Mouse (Mus musculus): Measurements from ENCODE around the gene Prickle4.
"Not testable (repeated sequence)": the region's sequence is repeated elsewhere in the genome, so short reads cannot be mapped to it uniquely, and the experiment has no call there.

Prickle4 gene

DNA sequence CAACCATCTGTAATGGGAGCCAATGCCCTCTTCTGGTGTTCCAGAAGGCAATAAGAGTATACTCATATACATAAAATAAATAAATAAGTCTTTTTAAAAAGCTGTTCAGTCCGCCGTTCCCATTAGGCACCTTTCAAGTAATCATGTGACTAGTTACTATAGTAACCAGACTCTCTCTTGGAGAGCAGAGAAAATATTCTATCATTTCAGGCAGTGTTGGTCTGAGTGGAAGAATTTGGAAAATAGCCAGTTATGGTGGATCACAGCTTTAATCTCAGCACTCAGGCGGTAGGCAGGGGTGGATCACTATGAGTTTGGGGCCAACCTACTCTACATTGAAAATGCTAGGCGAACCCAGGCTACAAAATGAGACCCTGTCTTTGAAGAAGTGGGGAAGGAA, 25.4 kb downstream of the Prickle4 start:
- DNase-seq (ENCODE audit: low spot score in 2 of 2) = no peak

DNA sequence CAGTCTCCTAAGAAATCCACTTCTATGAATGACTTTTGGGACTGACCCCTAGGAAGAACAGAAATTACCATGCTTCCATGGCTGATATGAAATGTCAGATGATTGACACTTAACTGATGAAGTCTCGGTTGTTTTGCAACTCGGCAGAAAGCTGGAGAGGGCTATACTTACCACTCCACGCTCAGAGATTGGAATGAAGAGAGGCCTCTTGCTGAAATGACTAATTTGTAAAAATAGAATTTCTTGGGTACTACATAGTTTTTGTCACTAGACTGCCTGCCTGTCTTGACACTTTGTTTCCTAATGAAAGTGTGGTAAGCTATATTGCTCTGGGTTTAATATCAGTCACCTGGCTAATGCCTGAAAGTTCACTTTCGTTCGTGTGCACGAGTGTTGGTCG, 30.1 kb downstream of the Prickle4 start:
- DNase-seq (ENCODE audit: low spot score in 2 of 2) = no peak

DNA sequence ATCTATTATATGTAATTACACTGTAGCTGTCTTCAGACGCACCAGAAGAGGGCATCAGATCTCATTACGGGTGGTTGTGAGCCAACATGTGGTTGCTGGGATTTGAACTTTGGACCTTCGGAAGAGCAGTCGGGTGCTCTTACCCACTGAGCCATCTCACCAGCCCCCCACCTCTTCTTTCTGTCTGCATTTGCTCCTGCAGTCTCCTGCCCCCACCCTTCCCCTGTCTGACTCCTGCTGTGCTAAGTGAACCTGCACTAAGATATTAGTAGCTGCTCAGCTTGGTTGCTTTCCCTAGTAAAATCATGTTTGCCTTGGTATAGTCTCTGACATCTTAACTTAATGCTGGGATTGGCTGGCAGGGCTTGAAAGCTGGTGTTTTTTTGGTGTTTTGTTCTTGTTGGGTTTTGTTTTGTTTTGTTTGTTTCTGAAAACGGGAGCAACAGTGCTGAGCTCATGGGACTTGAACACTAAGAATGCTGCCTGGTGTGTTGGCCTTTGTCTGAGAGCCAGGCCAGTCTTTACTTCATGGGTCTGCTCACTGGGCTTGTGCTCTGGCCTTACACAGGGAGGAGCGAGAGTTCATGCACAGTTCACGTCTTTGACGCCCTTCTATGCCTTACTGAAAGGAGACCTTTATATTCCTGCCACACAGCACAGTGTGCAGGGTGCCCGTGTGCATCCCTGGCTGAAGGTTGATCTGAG, 31.4 kb downstream of the Prickle4 start:
- DNase-seq (ENCODE audit: low spot score in 2 of 2) = no peak

DNA sequence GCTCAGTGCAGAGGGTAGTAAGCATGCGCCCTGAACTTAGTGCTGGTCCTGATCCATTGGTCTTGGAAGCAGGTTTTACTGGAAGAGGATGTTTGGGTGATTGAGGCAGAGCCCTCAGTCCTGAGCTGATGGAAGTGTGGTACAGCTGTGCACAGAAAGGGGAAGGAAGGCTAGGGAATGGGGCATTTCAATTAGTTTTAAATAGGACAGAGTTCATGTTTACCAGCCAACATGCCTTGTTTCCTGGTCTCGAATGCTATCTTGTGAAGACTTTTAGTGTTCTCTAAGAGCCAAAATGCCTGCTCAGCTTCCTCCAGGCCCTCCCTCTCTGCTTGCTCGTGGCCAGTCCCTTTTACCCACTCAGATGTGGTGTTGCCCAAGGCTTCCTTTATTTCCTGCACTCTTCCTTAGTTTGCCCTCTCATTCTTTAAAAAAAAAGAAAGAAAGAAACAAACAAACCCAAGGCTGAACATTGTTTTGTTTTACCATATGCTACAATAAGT, 35.7 kb downstream of the Prickle4 start:
- no peak for DNase-seq (ENCODE audit: low spot score in 2 of 2)

DNA sequence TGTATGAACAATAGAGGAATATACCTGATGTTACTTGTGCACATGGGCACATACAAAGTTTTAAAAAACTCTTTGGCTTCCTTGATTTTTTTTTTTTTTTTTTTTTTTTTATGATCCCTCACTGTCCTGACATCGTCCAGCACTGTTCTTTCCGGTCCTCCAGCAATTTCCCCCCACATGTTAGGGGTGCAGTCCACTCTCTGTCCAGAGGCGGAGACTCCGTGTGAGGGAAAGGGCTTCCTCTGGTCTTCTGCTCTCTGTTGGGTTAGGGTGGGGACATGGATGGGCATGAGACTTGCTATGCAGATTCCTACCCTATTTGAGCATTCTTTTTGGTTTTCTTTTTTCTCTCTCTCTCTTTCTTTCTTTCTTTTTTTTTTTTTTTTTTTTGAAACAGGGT, 36.6 kb downstream of the Prickle4 start:
- DNase-seq (ENCODE audit: low spot score in 2 of 2) = no peak

DNA sequence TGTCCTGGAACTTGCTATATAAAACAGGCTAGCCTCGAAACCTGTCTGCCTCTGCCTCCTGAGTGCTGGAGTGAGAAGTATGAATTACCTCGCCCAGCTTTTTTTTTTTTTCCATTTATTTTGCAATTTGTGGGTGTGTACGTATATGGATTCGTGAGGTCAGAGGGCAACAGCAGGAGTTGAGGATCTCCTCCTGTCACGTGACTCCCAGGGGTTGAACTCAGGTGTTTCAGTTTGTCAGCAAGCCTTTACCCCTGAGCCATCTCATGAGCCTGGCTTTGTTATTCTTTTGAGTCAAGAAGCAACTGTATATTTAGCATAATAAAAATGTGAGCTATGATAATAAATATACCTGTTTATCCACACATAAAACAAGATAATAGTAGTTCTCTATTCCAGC, 38.8 kb downstream of the Prickle4 start:
- no peak for DNase-seq (ENCODE audit: low spot score in 2 of 2)

DNA sequence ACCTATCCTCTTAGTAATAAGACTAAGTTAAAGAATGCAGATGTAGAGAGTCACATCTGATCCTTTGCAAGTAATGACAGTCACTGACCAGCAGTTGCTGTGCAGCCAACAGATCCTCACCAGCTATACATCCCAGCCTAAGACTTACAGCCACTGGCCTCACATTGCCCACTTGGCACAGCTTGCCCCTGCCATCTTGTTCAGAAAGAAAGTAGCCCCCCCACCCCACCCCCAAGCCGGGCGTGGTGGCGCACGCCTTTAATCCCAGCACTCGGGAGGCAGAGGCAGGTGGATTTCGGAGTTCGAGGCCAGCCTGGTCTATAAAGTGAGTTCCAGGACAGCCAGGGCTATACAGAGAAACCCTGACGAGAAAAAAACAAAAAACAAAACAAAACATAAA, 40.2 kb downstream of the Prickle4 start:
- not testable (repeated sequence) for DNase-seq (ENCODE audit: low spot score in 2 of 2)

DNA sequence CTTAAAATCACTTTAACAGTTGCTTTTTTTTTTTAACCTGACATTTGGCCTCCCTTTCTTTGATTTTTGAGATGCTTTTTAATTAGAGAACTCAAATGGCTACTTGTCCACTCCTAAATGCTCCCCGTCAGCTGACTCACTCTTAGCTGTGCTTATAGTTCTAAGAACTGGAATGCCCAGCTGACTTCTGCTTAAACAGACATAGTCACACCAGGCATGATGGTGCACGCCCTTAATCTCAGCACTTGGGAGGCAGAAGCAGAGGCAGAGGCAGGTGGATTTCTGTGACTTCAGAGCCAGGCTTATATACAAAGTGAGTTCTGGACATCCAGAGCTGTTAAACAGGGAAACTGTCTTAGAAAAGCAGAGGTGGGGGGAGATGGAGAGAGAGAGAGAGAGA, 42.6 kb downstream of the Prickle4 start:
- no peak for DNase-seq (ENCODE audit: low spot score in 2 of 2)

DNA sequence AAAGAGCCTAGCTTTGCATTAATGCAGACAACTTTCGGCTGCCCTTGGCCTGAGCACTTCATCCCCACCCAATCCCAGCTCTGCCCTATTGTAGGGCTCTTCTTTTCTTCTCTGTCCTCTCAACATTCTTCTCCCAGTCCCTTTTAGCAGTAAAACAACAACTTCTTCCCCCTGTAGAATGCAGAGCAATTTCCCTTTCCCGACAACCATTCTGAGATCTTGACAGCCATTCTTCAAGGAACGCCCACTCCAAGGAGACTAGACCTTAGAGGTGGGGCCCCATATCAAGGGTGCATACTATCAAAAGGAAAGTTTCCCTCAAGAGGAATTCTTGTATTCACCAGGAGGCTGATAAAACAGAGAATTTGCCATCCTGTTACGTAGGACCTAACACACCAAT, 45.6 kb downstream of the Prickle4 start:
- no peak for DNase-seq (ENCODE audit: low spot score in 2 of 2)

DNA sequence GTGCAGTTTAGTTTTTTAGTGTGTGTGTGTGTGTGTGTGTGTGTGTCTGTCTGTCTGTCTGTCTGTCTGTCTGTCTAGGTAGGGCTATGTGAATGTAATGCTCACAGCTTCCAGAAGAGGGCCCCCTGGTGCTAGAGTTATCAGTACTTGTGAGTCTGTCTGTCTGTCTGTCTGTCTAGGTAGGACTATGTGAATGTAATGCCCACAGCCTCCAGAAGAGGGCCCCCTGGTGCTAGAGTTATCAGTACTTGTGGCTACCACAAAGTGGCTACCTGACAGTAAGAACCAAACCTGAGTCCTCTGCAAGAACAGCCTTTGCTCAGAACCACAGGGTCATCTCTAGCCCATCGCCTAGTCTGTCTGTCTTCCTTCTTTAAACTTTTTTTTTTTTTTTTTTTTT, 47.9 kb downstream of the Prickle4 start:
- peak; percentile 41 to 56 for DNase-seq (ENCODE audit: low spot score in 2 of 2)

DNA sequence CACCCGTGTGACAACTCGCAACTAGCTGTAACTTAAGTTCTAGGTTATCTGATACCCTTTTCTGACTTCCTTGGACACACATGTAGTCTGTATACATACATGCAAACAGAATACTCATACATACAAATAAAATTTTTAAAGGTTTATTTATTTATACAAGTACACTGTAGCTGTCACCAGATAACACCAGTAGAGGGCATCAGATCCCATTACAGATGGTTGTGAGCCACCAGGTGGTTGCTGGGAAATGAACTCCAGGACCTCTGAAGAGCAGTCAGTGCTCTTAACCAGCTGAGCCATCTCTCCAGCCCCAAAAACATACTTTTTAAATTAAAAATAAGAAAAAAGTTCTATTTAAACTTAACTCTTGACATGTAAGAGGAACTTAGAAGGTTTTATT, 51.5 kb downstream of the Prickle4 start:
- no peak for DNase-seq (ENCODE audit: low spot score in 2 of 2)
